Mouse (Mus musculus) testis, adult 2 months (tissue): Measurements from ENCODE around the gene Atn1. TPM values are rescaled to one million over a fixed set of nuclear protein-coding genes. Genes with fewer than 3 reads are reported as not detected.
A peak's percentile ranks its signal among the peaks of the same experiment; 100 is the strongest.

Source experiments
- H3K27ac ChIP-seq: fragments of 200-500 bp; 2 replicates; pipeline ENCODE4 v1.5.1; 2012; ENCODE audit warnings: low read depth, low read length; ENCODE audit not compliant: control insufficient read depth, insufficient read depth
- H3K27me3 ChIP-seq: fragments of 200-500 bp; 2 replicates; pipeline ENCODE4 v1.6.1; 2012; ENCODE audit warnings: mild to moderate bottlenecking, low read length, moderate library complexity; ENCODE audit not compliant: control insufficient read depth, insufficient read depth
- H3K36me3 ChIP-seq: fragments of 200-500 bp; 2 replicates; pipeline ENCODE4 v1.6.1; 2012; ENCODE audit warnings: mild to moderate bottlenecking, low read length; ENCODE audit not compliant: control insufficient read depth, insufficient read depth
- H3K4me1 ChIP-seq: fragments of 200-500 bp; 2 replicates; pipeline ENCODE4 v1.6.1; 2012; ENCODE audit warnings: low read length; ENCODE audit not compliant: control insufficient read depth, insufficient read depth
- H3K4me3 ChIP-seq: fragments of 200-500 bp; 2 replicates; pipeline ENCODE4 v1.5.1; 2012; ENCODE audit warnings: low read depth, mild to moderate bottlenecking, low read length, moderate library complexity, mixed read lengths; ENCODE audit not compliant: control insufficient read depth
- CTCF ChIP-seq: fragments of 200-500 bp; IDR thresholded peaks from 2 replicates; pipeline ENCODE4 v1.5.1; 2012; ENCODE audit warnings: low read depth, mild to moderate bottlenecking, inconsistent platforms, low read length, moderate library complexity; ENCODE audit not compliant: control insufficient read depth, insufficient read depth, insufficient replicate concordance
- POLR2A ChIP-seq: fragments of 200-500 bp; IDR thresholded peaks from 2 replicates; pipeline ENCODE4 v1.6.1; 2012; ENCODE audit warnings: low read depth, mild to moderate bottlenecking, inconsistent platforms, low read length, moderate library complexity; ENCODE audit not compliant: control insufficient read depth
- polyA plus RNA-seq: library from polyadenylated mRNA; depleted of rRNA; stranded (reverse); fragments of >200 nt; gene quantifications from 2 replicates; pipeline ENCODE4 v1.2.3, GENCODE M21; 2012

The Atn1 gene
- polyA plus RNA-seq, 1 experiment = 76.1 TPM

- TF ChIP-seq POLR2A = peak; percentile 47
- TF ChIP-seq CTCF = peak; percentile 74; the same call in 1 of the 2 replicates
These were observed 10.6 kb downstream of the Atn1 start for GRCm38 (mm10) chr6:124745490-124746295.

GRCm38 (mm10) chr6:124744755-124745321, 11.5 kb downstream of the Atn1 start:
- TF ChIP-seq CTCF (no peak), POLR2A (no peak)
- Histone ChIP-seq H3K27ac (peak overlapping the region; percentile 50), H3K4me3 (peak overlapping the region; percentile 85), H3K36me3 (no peaks in the 10 kb centered on the region), H3K27me3 (no peaks in the 10 kb centered on the region), H3K4me1 (peaks cover 26% of the 10 kb centered on the region)

More at GRCm38 (mm10) chr6:124745490-124746295, 10.6 kb downstream of the Atn1 start:
- peaks cover 20% of the 10 kb centered on the region for H3K4me1 ChIP-seq
- peak overlapping the region; percentile 85 for H3K4me3 ChIP-seq
- no peaks in the 10 kb centered on the region for H3K36me3 ChIP-seq
- peak overlapping the region; percentile 59 for H3K27ac ChIP-seq
- H3K27me3 ChIP-seq = no peaks in the 10 kb centered on the region

- TF ChIP-seq POLR2A (no peak), CTCF (no peak)
- no peaks in the 10 kb centered on the region for H3K36me3 ChIP-seq
- H3K27me3 ChIP-seq = no peaks in the 10 kb centered on the region
- no peak overlapping the region for H3K27ac ChIP-seq
- H3K4me3 ChIP-seq = no peak overlapping the region
- peaks cover 26% of the 10 kb centered on the region for H3K4me1 ChIP-seq
These were observed 12.7 kb downstream of the Atn1 start for GRCm38 (mm10) chr6:124743647-124744046.

- no peaks in the 10 kb centered on the region for H3K36me3 ChIP-seq
- no peak overlapping the region; the same call in 1 of the 2 replicates for H3K4me3 ChIP-seq
- no peak overlapping the region for H3K27ac ChIP-seq
- H3K4me1 ChIP-seq = peaks cover 26% of the 10 kb centered on the region
- no peaks in the 10 kb centered on the region for H3K27me3 ChIP-seq
- TF ChIP-seq CTCF (no peak), POLR2A (no peak)
These were observed 13.3 kb downstream of the Atn1 start for GRCm38 (mm10) chr6:124742839-124743514.

GRCm38 (mm10) chr6:124741842-124742241, 14.5 kb downstream of the Atn1 start:
- TF ChIP-seq CTCF (no peak), POLR2A (no peak)
- H3K27me3 ChIP-seq = no peaks in the 10 kb centered on the region
- H3K4me3 ChIP-seq = peak overlapping the region; percentile 93
- H3K27ac ChIP-seq = peak overlapping the region; percentile 98
- no peaks in the 10 kb centered on the region for H3K36me3 ChIP-seq
- peaks cover 26% of the 10 kb centered on the region for H3K4me1 ChIP-seq

GRCm38 (mm10) chr6:124740888-124741761, 15.2 kb downstream of the Atn1 start, which contains the start of gene Grcc10:
TSS of gene Grcc10 (minus strand) at chr6:124741374.
- peak; percentile 88 for TF ChIP-seq POLR2A
- TF ChIP-seq CTCF = no peak
- Histone ChIP-seq H3K4me1 (peaks cover 19% of the 10 kb centered on the region), H3K27me3 (no peaks in the 10 kb centered on the region), H3K4me3 (peak within 1 kb of the TSS; percentile 93), H3K36me3 (no peaks in the 10 kb centered on the region), H3K27ac (peak within 1 kb of the TSS; percentile 98)
